Mouse (Mus musculus) spleen, adult 2 months (tissue): ENCODE measurements around the gene Meis2.

ENCODE experiments used
- CTCF ChIP-seq: fragments of 200-500 bp; IDR thresholded peaks from 2 replicates; pipeline ENCODE4 v1.5.1; 2011; ENCODE audit warnings: mild to moderate bottlenecking, inconsistent platforms; ENCODE audit not compliant: insufficient read depth, insufficient read length, insufficient replicate concordance; ENCODE audit errors: extremely low read depth
- POLR2A ChIP-seq: fragments of 200-500 bp; IDR thresholded peaks from 2 replicates; pipeline ENCODE4 v1.6.1; 2011; ENCODE audit warnings: low read depth, low read length, inconsistent platforms

- TF ChIP-seq CTCF (no peak), POLR2A (no peak)
Observed at GRCm38 (mm10) chr2:116019466-116019794, 46.2 kb downstream of the Meis2 start.
